In the genomic region with DNA sequence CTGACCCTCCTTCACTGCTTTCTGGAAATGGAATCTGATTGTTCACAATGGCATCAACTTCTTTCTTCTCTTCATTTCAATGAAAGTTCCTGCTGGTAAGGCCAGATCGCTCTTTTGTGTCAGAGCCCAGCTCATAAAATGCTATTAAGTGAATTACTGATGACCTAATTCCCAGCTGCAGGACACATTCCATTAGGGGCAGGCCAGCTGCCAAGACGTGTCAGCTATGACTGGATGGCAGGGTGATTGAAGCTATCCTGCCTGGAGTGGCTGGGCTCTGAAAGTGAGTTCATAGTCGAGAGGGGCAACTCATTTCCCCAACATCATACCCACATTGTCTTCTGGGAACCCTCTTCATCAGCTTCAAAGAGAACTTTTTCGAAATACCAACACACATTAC, we compare ENCODE assay signal across 10 mouse cellular contexts.
A peak's percentile ranks its signal among the peaks of the same experiment; 100 is the strongest.
DNase-seq lines count a peak whose midpoint lies in the region; ATAC-seq lines count a peak whose summit lies in the region.
"Had no signal": no experiment of that assay in that cellular context is flagged by ENCODE, and none has a peak within 500 bp of the region (broad histone marks: within the 10 kb centered on the region; RNA-seq: fewer than 3 reads in every experiment).

No protein-coding gene starts in this region.

- no peaks in the 10 kb centered on the region for H3K27me3 ChIP-seq in heart, embryonic 11.5 days (ENCODE audit: control insufficient read depth, insufficient read depth, low read length)
- H3K27me3 ChIP-seq in hindbrain, embryonic 14.5 days (ENCODE audit: control insufficient read depth, insufficient read depth, low read length): no peaks in the 10 kb centered on the region
- H3K27me3 ChIP-seq: liver, embryonic 13.5 days had no signal

- H3K36me3 ChIP-seq in heart, embryonic 11.5 days (ENCODE audit: control insufficient read depth, insufficient read depth, low read length): no peaks in the 10 kb centered on the region
- no peaks in the 10 kb centered on the region for H3K36me3 ChIP-seq in hindbrain, embryonic 14.5 days (replicated peaks; ENCODE audit: control insufficient read depth, insufficient read depth)
- H3K36me3 ChIP-seq: liver, embryonic 13.5 days had no signal

- no peak overlapping the region for H3K4me3 ChIP-seq in heart, embryonic 11.5 days (ENCODE audit: low read depth, low read length)
- H3K4me3 ChIP-seq in hindbrain, embryonic 14.5 days (replicated peaks; ENCODE audit: low read length): no peak overlapping the region
- H3K4me3 ChIP-seq: erythroblast, embryonic 14.5 days; liver, embryonic 13.5 days had no signal

- H3K4me1 ChIP-seq in heart, embryonic 11.5 days (ENCODE audit: control insufficient read depth, insufficient read depth, low read length): 0 out of 2 replicates have a peak, but pooled peaks cover 3% of the 10 kb centered on the region
- peaks cover 15% of the 10 kb centered on the region for H3K4me1 ChIP-seq in hindbrain, embryonic 14.5 days (replicated peaks; ENCODE audit: control insufficient read depth, insufficient read depth, low read length)
- H3K4me1 ChIP-seq: liver, embryonic 13.5 days had no signal

- H3K4me2 ChIP-seq in heart, embryonic 11.5 days: no peak overlapping the region
- no peak overlapping the region for H3K4me2 ChIP-seq in hindbrain, embryonic 14.5 days (replicated peaks)
- H3K4me2 ChIP-seq: liver, embryonic 13.5 days had no signal

- peak; percentile 86 for DNase-seq in heart, adult 11 months
- DNase-seq in MN1 (ENCODE audit: low spot score): peak; percentile 84
- peak; percentile 24 for DNase-seq in forelimb bud, embryonic 11.5 days (ENCODE audit: low read depth, low spot score)
- peak; percentile 13 to 18 for DNase-seq in kidney, postnatal 4 days
- no peak for DNase-seq in frontal cortex, postnatal 25 days (ENCODE audit: low spot score in 2 of 2)
- no peak for DNase-seq in hindbrain, embryonic 14.5 days (ENCODE audit: low spot score)
- no peak for DNase-seq in natural killer cell, adult 2 months (ENCODE audit: low spot score in 2 of 2)
- DNase-seq: liver, embryonic 13.5 days had no signal

- no peak for ATAC-seq in heart, embryonic 11.5 days (replicated peaks; ENCODE audit: insufficient number of reproducible peaks, low FRiP score, low TSS enrichment)
- no peak for ATAC-seq in hindbrain, embryonic 14.5 days (ENCODE audit: low FRiP score)

- no peak overlapping the region for H3K27ac ChIP-seq in heart, embryonic 11.5 days (ENCODE audit: low read depth, low read length)
- H3K27ac ChIP-seq in hindbrain, embryonic 14.5 days: no peak overlapping the region
- H3K27ac ChIP-seq: liver, embryonic 13.5 days had no signal

- no peak overlapping the region for H3K9ac ChIP-seq in heart, embryonic 11.5 days (ENCODE audit: low read depth, low read length)
- H3K9ac ChIP-seq in hindbrain, embryonic 14.5 days: no peak overlapping the region
- H3K9ac ChIP-seq: liver, embryonic 13.5 days had no signal

- no peaks in the 10 kb centered on the region for H3K9me3 ChIP-seq in heart, embryonic 11.5 days (replicated peaks; ENCODE audit: control insufficient read depth, low read length)
- H3K9me3 ChIP-seq in hindbrain, embryonic 14.5 days (ENCODE audit: control insufficient read depth, low read length): no peaks in the 10 kb centered on the region
- H3K9me3 ChIP-seq: liver, embryonic 13.5 days had no signal

- WGBS in heart, embryonic 11.5 days (ENCODE audit: insufficient replicate concordance): 53% methylated on average over 4 of the region's 4 CpGs
- 31% methylated on average over 4 of the region's 4 CpGs for WGBS in hindbrain, embryonic 14.5 days

Comparison
In these comparisons a context has a peak if more than half of its experiments do, and no peak if none do; other contexts are left out.
1. DNase-seq: peak in heart, adult 11 months (single experiment), MN1 (single experiment), forelimb bud, embryonic 11.5 days (single experiment) and kidney, postnatal 4 days (2 of 2); none in frontal cortex, postnatal 25 days (0 of 2), hindbrain, embryonic 14.5 days (single experiment) and natural killer cell, adult 2 months (0 of 2).